Mouse (Mus musculus) c-Kit-positive CD71-positive TER-119-negative erythroid progenitor cells, embryonic 14.5 days (primary cell): Measurements from ENCODE around the gene Fcor.

Source experiments
- DNase-seq: peaks from one replicate; pipeline ENCODE4 v3.0.0-alpha.2; 2013; ENCODE audit warnings: low read depth

Gene Fcor

GRCm38 (mm10) chr8:3671980-3672491, at the start of gene Fcor:
Fcor (minus strand) TSS chr8:3672362.
- DNase-seq = peak; percentile 61

GRCm38 (mm10) chr8:3721041-3721440, 48.9 kb upstream of the Fcor start:
- DNase-seq = no peak

GRCm38 (mm10) chr8:3720551-3720950, 48.4 kb upstream of the Fcor start, which contains the start of gene Clec4g:
Clec4g (minus strand) TSS chr8:3720651.
- DNase-seq = no peak

- DNase-seq = peak; percentile 46
Observed at GRCm38 (mm10) chr8:3718559-3718958, 46.4 kb upstream of the Fcor start.

- no peak for DNase-seq
Observed at GRCm38 (mm10) chr8:3717321-3717954, 45.3 kb upstream of the Fcor start.

- DNase-seq = no peak
Observed at GRCm38 (mm10) chr8:3711646-3712045, 39.5 kb upstream of the Fcor start.

GRCm38 (mm10) chr8:3710312-3710711, 38.1 kb upstream of the Fcor start:
- no peak for DNase-seq

GRCm38 (mm10) chr8:3707611-3708010, 35.4 kb upstream of the Fcor start:
- no peak for DNase-seq

GRCm38 (mm10) chr8:3705711-3706110, 33.5 kb upstream of the Fcor start:
- no peak for DNase-seq

GRCm38 (mm10) chr8:3701491-3701890, 29.3 kb upstream of the Fcor start:
- no peak for DNase-seq

GRCm38 (mm10) chr8:3694121-3694520, 22.0 kb upstream of the Fcor start, which contains the start of gene Fcer2a:
Fcer2a (minus strand) TSS chr8:3694175.
- DNase-seq = no peak

- DNase-seq = no peak
Observed at GRCm38 (mm10) chr8:3690774-3691173, 18.6 kb upstream of the Fcor start.

- no peak for DNase-seq
Observed at GRCm38 (mm10) chr8:3687537-3687936, 15.4 kb upstream of the Fcor start.

GRCm38 (mm10) chr8:3685422-3685821, 13.3 kb upstream of the Fcor start:
- no peak for DNase-seq

- DNase-seq = no peak
Observed at GRCm38 (mm10) chr8:3684530-3684929, 12.4 kb upstream of the Fcor start.

GRCm38 (mm10) chr8:3683408-3684176, 11.4 kb upstream of the Fcor start:
- no peak for DNase-seq

- DNase-seq = no peak
Observed at GRCm38 (mm10) chr8:3682435-3682834, 10.3 kb upstream of the Fcor start.

- no peak for DNase-seq
Observed at GRCm38 (mm10) chr8:3679656-3680055, 7.5 kb upstream of the Fcor start.

- no peak for DNase-seq
Observed at GRCm38 (mm10) chr8:3679236-3679635, 7.1 kb upstream of the Fcor start.

- DNase-seq = no peak
Observed at GRCm38 (mm10) chr8:3678831-3679230, 6.7 kb upstream of the Fcor start.

GRCm38 (mm10) chr8:3676993-3677579, 4.9 kb upstream of the Fcor start:
- no peak for DNase-seq

- DNase-seq = peak; percentile 83
Observed at GRCm38 (mm10) chr8:3676131-3676992, 4.2 kb upstream of the Fcor start, which contains the start of gene Trappc5. Trappc5 (plus strand) TSS chr8:3676299.
